Mouse (Mus musculus): ENCODE results near the gene Flt3l. TPM values are rescaled to one million over a fixed set of nuclear protein-coding genes. Genes with fewer than 3 reads are reported as not detected.
A peak's percentile ranks its signal among the peaks of the same experiment; 100 is the strongest.

Flt3l gene
- polyA plus RNA-seq (2016; fragmentation: Nextera tagmentation; extraction: Ambion mirVana): 0.85 and 2.0 TPM in 2 replicates

GRCm38 (mm10) chr7:45135993-45136567, at the start of gene Flt3l, which contains the start of gene Gm45713:
Gene Flt3l, minus strand, starts transcription at chr7:45136432.
Gene Gm45713, minus strand, starts transcription at chr7:45136231.
- H3K9me3 ChIP-seq: no peaks in the 10 kb centered on the region
- DNase-seq (ENCODE audit: low spot score): peak; percentile 84
- WGBS: 4% methylated on average over 29 of the region's 29 CpGs
- H3K27me3 ChIP-seq (ENCODE audit: insufficient read depth, poor library complexity, severe bottlenecking): peaks cover 40% of the 10 kb centered on the region
- peaks cover 29% of the 10 kb centered on the region for H3K4me1 ChIP-seq (replicated peaks)
- peak within 1 kb of the TSS; percentile 66 for H3K4me3 ChIP-seq
- H3K27ac ChIP-seq: peak within 1 kb of the TSS; percentile 82
- H3K36me3 ChIP-seq: no peaks in the 10 kb centered on the region

GRCm38 (mm10) chr7:45185921-45186320, 49.7 kb upstream of the Flt3l start:
- DNase-seq (ENCODE audit: low spot score): no peak
- Histone ChIP-seq H3K4me1 (replicated peaks) (peaks cover 31% of the 10 kb centered on the region), H3K9me3 (no peaks in the 10 kb centered on the region), H3K4me3 (no peak overlapping the region), H3K36me3 (no peaks in the 10 kb centered on the region), H3K27me3 (ENCODE audit: insufficient read depth, poor library complexity, severe bottlenecking) (peaks cover 97% of the 10 kb centered on the region), H3K27ac (0 out of 2 replicates have a peak overlapping the region, but pooled peaks have one; percentile 20)
- WGBS: 68% methylated on average over 7 of the region's 7 CpGs

- WGBS: 58% methylated on average over 7 of the region's 7 CpGs
- H3K27me3 ChIP-seq (ENCODE audit: insufficient read depth, poor library complexity, severe bottlenecking): peaks cover 99% of the 10 kb centered on the region
- no peaks in the 10 kb centered on the region for H3K36me3 ChIP-seq
Observed at GRCm38 (mm10) chr7:45183672-45184071, 47.4 kb upstream of the Flt3l start.

GRCm38 (mm10) chr7:45182606-45183005, 46.4 kb upstream of the Flt3l start:
- no peaks in the 10 kb centered on the region for H3K36me3 ChIP-seq
- H3K27me3 ChIP-seq (ENCODE audit: insufficient read depth, poor library complexity, severe bottlenecking): peaks cover 99% of the 10 kb centered on the region
- no peak overlapping the region for H3K27ac ChIP-seq
- H3K4me1 ChIP-seq (replicated peaks): peaks cover 32% of the 10 kb centered on the region
- H3K4me3 ChIP-seq: peak overlapping the region; percentile 45
- WGBS: 16% methylated on average over 11 of the region's 11 CpGs
- no peaks in the 10 kb centered on the region for H3K9me3 ChIP-seq
- no peak for DNase-seq (ENCODE audit: low spot score)

More at GRCm38 (mm10) chr7:45183672-45184071, 47.4 kb upstream of the Flt3l start:
- H3K9me3 ChIP-seq: no peaks in the 10 kb centered on the region
- DNase-seq (ENCODE audit: low spot score): no peak
- peaks cover 32% of the 10 kb centered on the region for H3K4me1 ChIP-seq (replicated peaks)
- H3K27ac ChIP-seq: no peak overlapping the region
- no peak overlapping the region for H3K4me3 ChIP-seq

GRCm38 (mm10) chr7:45182199-45182601, 46.0 kb upstream of the Flt3l start:
- under 1% methylated on average over 34 of the region's 34 CpGs for WGBS

GRCm38 (mm10) chr7:45181540-45181939, 45.3 kb upstream of the Flt3l start:
- H3K36me3 ChIP-seq: no peaks in the 10 kb centered on the region
- H3K27ac ChIP-seq: no peak overlapping the region
- peak overlapping the region; percentile 45 for H3K4me3 ChIP-seq
- no peak for DNase-seq (ENCODE audit: low spot score)
- no peaks in the 10 kb centered on the region for H3K9me3 ChIP-seq
- H3K27me3 ChIP-seq (ENCODE audit: insufficient read depth, poor library complexity, severe bottlenecking): peaks cover 100% of the 10 kb centered on the region
- WGBS: 5% methylated on average over 35 of the region's 35 CpGs
- H3K4me1 ChIP-seq (replicated peaks): peaks cover 38% of the 10 kb centered on the region

More at GRCm38 (mm10) chr7:45182199-45182601, 46.0 kb upstream of the Flt3l start:
- peaks cover 100% of the 10 kb centered on the region for H3K27me3 ChIP-seq (ENCODE audit: insufficient read depth, poor library complexity, severe bottlenecking)
- no peaks in the 10 kb centered on the region for H3K36me3 ChIP-seq
- DNase-seq (ENCODE audit: low spot score): peak; percentile 89
- H3K4me1 ChIP-seq (replicated peaks): peaks cover 34% of the 10 kb centered on the region
- no peak overlapping the region for H3K27ac ChIP-seq
- H3K4me3 ChIP-seq: peak overlapping the region; percentile 45
- no peaks in the 10 kb centered on the region for H3K9me3 ChIP-seq

- Histone ChIP-seq H3K4me1 (replicated peaks) (peaks cover 43% of the 10 kb centered on the region), H3K9me3 (no peaks in the 10 kb centered on the region)
Observed at GRCm38 (mm10) chr7:45180896-45181477, 44.8 kb upstream of the Flt3l start, which contains the start of gene Pth2. Gene Pth2, plus strand, starts transcription at chr7:45180995.

GRCm38 (mm10) chr7:45179469-45179868, 43.2 kb upstream of the Flt3l start, which contains the start of gene Gfy:
Gene Gfy, minus strand, starts transcription at chr7:45179569.
- Histone ChIP-seq H3K9me3 (no peaks in the 10 kb centered on the region), H3K27ac (no peak within 1 kb of the TSS), H3K27me3 (ENCODE audit: insufficient read depth, poor library complexity, severe bottlenecking) (peaks cover 100% of the 10 kb centered on the region), H3K4me1 (replicated peaks) (peaks cover 53% of the 10 kb centered on the region), H3K36me3 (no peaks in the 10 kb centered on the region), H3K4me3 (no peak within 1 kb of the TSS)
- WGBS: 33% methylated on average over 7 of the region's 7 CpGs
- DNase-seq (ENCODE audit: low spot score): no peak

More at GRCm38 (mm10) chr7:45180896-45181477, 44.8 kb upstream of the Flt3l start, which contains the start of gene Pth2:
- Histone ChIP-seq H3K27me3 (ENCODE audit: insufficient read depth, poor library complexity, severe bottlenecking) (peaks cover 100% of the 10 kb centered on the region), H3K36me3 (no peaks in the 10 kb centered on the region), H3K27ac (no peak within 1 kb of the TSS), H3K4me3 (peak within 1 kb of the TSS; percentile 45)
- no peak for DNase-seq (ENCODE audit: low spot score)
- WGBS: 24% methylated on average over 20 of the region's 20 CpGs

GRCm38 (mm10) chr7:45178550-45178949, 42.3 kb upstream of the Flt3l start:
- no peaks in the 10 kb centered on the region for H3K9me3 ChIP-seq
- H3K27ac ChIP-seq: no peak overlapping the region
- H3K4me3 ChIP-seq: no peak overlapping the region
- WGBS: 19% methylated on average over 7 of the region's 7 CpGs
- H3K4me1 ChIP-seq (replicated peaks): peaks cover 51% of the 10 kb centered on the region
- DNase-seq (ENCODE audit: low spot score): no peak
- H3K27me3 ChIP-seq (ENCODE audit: insufficient read depth, poor library complexity, severe bottlenecking): peaks cover 99% of the 10 kb centered on the region
- H3K36me3 ChIP-seq: no peaks in the 10 kb centered on the region

- Histone ChIP-seq H3K4me1 (replicated peaks) (peaks cover 34% of the 10 kb centered on the region), H3K27ac (no peak overlapping the region), H3K27me3 (ENCODE audit: insufficient read depth, poor library complexity, severe bottlenecking) (peaks cover 99% of the 10 kb centered on the region), H3K4me3 (peak overlapping the region; percentile 38), H3K36me3 (no peaks in the 10 kb centered on the region), H3K9me3 (peaks cover 13% of the 10 kb centered on the region; the same call in 1 of the 2 replicates)
- DNase-seq (ENCODE audit: low spot score): no peak
- WGBS: 4% methylated on average over 31 of the region's 31 CpGs
Observed at GRCm38 (mm10) chr7:45176356-45176755, 40.1 kb upstream of the Flt3l start.

- H3K27me3 ChIP-seq (ENCODE audit: insufficient read depth, poor library complexity, severe bottlenecking): peaks cover 99% of the 10 kb centered on the region
- H3K9me3 ChIP-seq: peaks cover 16% of the 10 kb centered on the region; the same call in 1 of the 2 replicates
- H3K4me1 ChIP-seq (replicated peaks): peaks cover 30% of the 10 kb centered on the region
- peak overlapping the region; percentile 38 for H3K4me3 ChIP-seq
- DNase-seq (ENCODE audit: low spot score): no peak
- 3% methylated on average over 23 of the region's 23 CpGs for WGBS
- no peak overlapping the region for H3K27ac ChIP-seq
- no peaks in the 10 kb centered on the region for H3K36me3 ChIP-seq
Observed at GRCm38 (mm10) chr7:45175929-45176328, 39.7 kb upstream of the Flt3l start.

GRCm38 (mm10) chr7:45175398-45175797, 39.2 kb upstream of the Flt3l start:
- 4% methylated on average over 13 of the region's 13 CpGs for WGBS
- no peak for DNase-seq (ENCODE audit: low spot score)
- Histone ChIP-seq H3K4me3 (peak overlapping the region; percentile 38; the same call in 1 of the 2 replicates), H3K36me3 (no peaks in the 10 kb centered on the region), H3K9me3 (peaks cover 22% of the 10 kb centered on the region), H3K4me1 (replicated peaks) (peaks cover 28% of the 10 kb centered on the region), H3K27me3 (ENCODE audit: insufficient read depth, poor library complexity, severe bottlenecking) (peaks cover 99% of the 10 kb centered on the region), H3K27ac (no peak overlapping the region)
